Mouse (Mus musculus) forebrain, embryonic 15.5 days (tissue): ENCODE results near the gene Lrp1. TPM values are rescaled to one million over a fixed set of nuclear protein-coding genes. Genes with fewer than 3 reads are reported as not detected.

ENCODE experiments used
- ATAC-seq: fragments of 200-750 bp; cut with Nextera tagmentation; replicated peaks from 2 replicates; pipeline ENCODE4 v1.8.0; 2017; ENCODE audit warnings: mild to moderate bottlenecking, moderate TSS enrichment, moderate library complexity
- H3K27ac ChIP-seq: fragments of 300-500 bp; sonication (generic); replicated peaks from 2 replicates; pipeline ENCODE4 v1.5.1; 2015; ENCODE audit warnings: mild to moderate bottlenecking, inconsistent platforms
- H3K27me3 ChIP-seq: fragments of 300-500 bp; sonication (generic); 2 replicates; pipeline ENCODE4 v1.6.1; 2015; ENCODE audit warnings: inconsistent platforms
- H3K36me3 ChIP-seq: fragments of 300-500 bp; sonication (generic); 2 replicates; pipeline ENCODE4 v1.6.1; 2015; ENCODE audit warnings: mild to moderate bottlenecking, inconsistent platforms
- H3K4me1 ChIP-seq: fragments of 300-500 bp; sonication (generic); 2 replicates; pipeline ENCODE4 v1.6.1; 2015; ENCODE audit warnings: inconsistent platforms
- H3K4me2 ChIP-seq: fragments of 300-500 bp; sonication (generic); replicated peaks from 2 replicates; pipeline ENCODE4 v1.6.1; 2015; ENCODE audit warnings: mild to moderate bottlenecking, inconsistent platforms
- H3K4me3 ChIP-seq: fragments of 300-500 bp; sonication (generic); 2 replicates; pipeline ENCODE4 v1.5.1; 2015; ENCODE audit warnings: mild to moderate bottlenecking, inconsistent platforms
- H3K9ac ChIP-seq: fragments of 300-500 bp; sonication (generic); replicated peaks from 2 replicates; pipeline ENCODE4 v1.6.1; 2015; ENCODE audit warnings: mild to moderate bottlenecking, inconsistent platforms
- H3K9me3 ChIP-seq: fragments of 300-500 bp; sonication (generic); 2 replicates; pipeline ENCODE4 v1.6.1; 2016; ENCODE audit warnings: inconsistent platforms
- WGBS: fragments of 180-500 bp; shearing (Covaris S2); methylation state at CpG from one replicate; pipeline ENCODE4 v1.1.7; 2015; ENCODE audit warnings: mixed read lengths; 5-methylcytosine and 5-hydroxymethylcytosine counted together
- polyA plus RNA-seq: library from polyadenylated mRNA; unstranded; fragments of >200 nt; fragmentation: Nextera tagmentation; extraction: Ambion mirVana; gene quantifications from 2 replicates; pipeline ENCODE4 v1.2.1, GENCODE M21; 2015

The Lrp1 gene
- polyA plus RNA-seq, 1 experiment from 2014 or later = 93.1 TPM

DNA sequence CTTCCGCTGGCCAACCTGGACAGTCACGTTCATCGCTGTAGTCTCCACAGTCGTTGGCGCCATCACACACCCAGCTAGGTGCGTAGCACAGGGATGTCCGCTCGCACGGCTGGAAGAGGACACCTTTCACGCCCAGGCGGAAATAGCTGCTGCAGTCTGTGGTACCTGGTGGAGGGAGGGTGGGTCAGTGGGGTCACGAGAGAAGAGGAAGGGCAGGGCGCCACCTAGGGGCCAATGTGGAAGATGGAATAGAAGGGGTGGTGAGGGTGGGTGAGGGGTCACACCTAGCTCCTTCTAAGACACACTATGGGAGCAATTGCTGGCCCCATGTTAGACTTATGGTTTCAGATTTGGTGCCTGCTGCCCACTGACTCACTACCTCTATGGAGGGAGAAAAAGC is 63.6 kb downstream of the Lrp1 start:
- Histone ChIP-seq H3K4me3 (no peak overlapping the region), H3K4me1 (no peaks in the 10 kb centered on the region), H3K9ac (no peak overlapping the region), H3K9me3 (no peaks in the 10 kb centered on the region), H3K27ac (no peak overlapping the region), H3K36me3 (peaks cover 100% of the 10 kb centered on the region), H3K4me2 (no peak overlapping the region), H3K27me3 (no peaks in the 10 kb centered on the region)
- WGBS = 89% methylated on average over 13 of the region's 13 CpGs
- no peak for ATAC-seq

DNA sequence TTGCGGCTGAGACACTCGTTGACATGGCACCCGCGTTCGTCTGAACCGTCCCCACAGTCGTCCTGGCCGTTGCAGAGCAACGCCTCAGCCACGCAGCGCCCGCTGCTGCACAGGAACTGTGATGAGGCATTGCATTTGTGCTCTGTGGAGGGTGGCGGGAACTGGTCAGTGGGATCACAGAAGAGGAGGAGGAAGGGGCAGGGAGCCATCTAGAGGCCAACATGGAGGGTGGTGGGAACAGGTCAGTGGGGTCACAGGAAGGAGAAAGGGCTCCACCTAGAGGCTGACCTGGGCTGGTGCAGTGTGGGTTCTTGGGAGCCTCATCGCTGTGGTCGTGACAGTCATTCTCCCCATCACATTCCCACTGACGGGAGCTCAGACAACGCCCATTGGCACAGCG is 65.2 kb downstream of the Lrp1 start:
- H3K9me3 ChIP-seq = no peaks in the 10 kb centered on the region
- H3K27ac ChIP-seq = no peak overlapping the region
- no peak overlapping the region for H3K4me3 ChIP-seq
- no peaks in the 10 kb centered on the region for H3K27me3 ChIP-seq
- 65% methylated on average over 18 of the region's 18 CpGs for WGBS
- no peak for ATAC-seq
- H3K4me1 ChIP-seq = no peaks in the 10 kb centered on the region
- no peak overlapping the region for H3K4me2 ChIP-seq
- H3K36me3 ChIP-seq = peaks cover 98% of the 10 kb centered on the region
- no peak overlapping the region for H3K9ac ChIP-seq

DNA sequence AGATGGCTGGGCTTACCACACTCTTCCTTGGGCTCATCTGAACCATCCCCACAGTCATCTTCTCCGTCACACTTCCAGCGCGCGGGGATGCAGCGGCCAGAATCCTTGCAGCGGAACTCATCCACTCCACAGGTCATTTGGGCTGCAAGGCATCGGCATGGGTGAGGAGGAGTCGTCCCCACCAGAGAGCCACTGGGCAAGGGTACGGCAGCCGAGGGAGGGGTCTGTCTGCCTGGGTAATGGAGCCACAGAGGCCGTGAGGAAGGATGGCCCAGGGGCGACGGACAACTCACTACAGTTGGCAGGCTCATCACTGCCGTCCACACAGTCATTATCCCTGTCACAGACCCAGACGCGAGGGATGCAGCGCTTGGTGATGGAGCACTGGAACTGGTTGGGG is 71.1 kb downstream of the Lrp1 start:
- H3K27ac ChIP-seq = no peak overlapping the region
- H3K36me3 ChIP-seq = peaks cover 97% of the 10 kb centered on the region
- no peak overlapping the region for H3K9ac ChIP-seq
- no peaks in the 10 kb centered on the region for H3K9me3 ChIP-seq
- H3K4me2 ChIP-seq = no peak overlapping the region
- H3K4me1 ChIP-seq = no peaks in the 10 kb centered on the region
- no peak overlapping the region for H3K4me3 ChIP-seq
- WGBS = 91% methylated on average over 17 of the region's 17 CpGs
- ATAC-seq = no peak
- no peaks in the 10 kb centered on the region for H3K27me3 ChIP-seq

DNA sequence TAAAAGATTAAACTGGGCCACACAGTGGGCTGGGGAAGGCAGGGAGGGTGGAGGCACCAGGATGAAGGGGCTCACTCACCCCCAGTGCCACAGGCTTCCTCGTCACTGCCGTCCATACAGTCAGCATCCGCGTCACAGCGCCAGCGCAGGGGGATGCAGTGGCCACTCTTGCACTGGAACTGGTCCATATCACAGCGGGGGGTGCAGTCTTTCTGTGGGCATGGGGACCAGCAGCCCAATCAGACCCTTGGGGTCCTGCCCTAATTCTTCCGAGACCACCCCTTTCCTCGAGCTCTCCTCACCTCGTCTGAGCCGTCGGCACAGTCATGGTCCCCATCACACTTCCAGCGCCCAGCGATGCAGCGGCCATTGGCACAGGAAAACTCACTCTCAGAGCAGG is 72.7 kb downstream of the Lrp1 start:
- 91% methylated on average over 15 of the region's 15 CpGs for WGBS

DNA sequence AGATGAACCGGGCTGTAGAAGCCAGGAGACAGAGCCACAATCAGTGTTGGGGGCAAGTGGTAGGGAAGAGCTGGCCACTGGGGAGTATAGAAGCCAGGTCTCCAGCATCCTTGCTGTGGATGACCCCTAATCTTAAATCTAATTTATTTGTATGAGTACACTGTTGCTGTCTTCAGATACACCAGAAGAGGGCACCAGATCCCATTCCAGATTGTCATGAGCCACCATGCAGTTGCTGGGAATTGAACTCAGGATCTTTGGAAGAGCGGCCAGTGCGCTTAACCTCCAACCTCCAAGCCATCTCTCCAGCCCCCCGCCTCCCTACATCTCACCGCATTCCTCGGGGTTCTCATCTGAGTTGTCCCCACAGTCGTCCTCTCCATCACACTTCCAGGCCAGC is 74.4 kb downstream of the Lrp1 start:
- Histone ChIP-seq H3K27me3 (no peaks in the 10 kb centered on the region), H3K9me3 (no peaks in the 10 kb centered on the region), H3K36me3 (peaks cover 95% of the 10 kb centered on the region), H3K4me3 (no peak overlapping the region), H3K9ac (no peak overlapping the region), H3K4me1 (no peaks in the 10 kb centered on the region), H3K27ac (no peak overlapping the region), H3K4me2 (no peak overlapping the region)
- no peak for ATAC-seq
- WGBS = 93% methylated on average over 7 of the region's 7 CpGs

More for the DNA sequence above, 72.7 kb downstream of the Lrp1 start:
- H3K27ac ChIP-seq = no peak overlapping the region
- H3K4me1 ChIP-seq = no peaks in the 10 kb centered on the region
- no peaks in the 10 kb centered on the region for H3K9me3 ChIP-seq
- H3K27me3 ChIP-seq = no peaks in the 10 kb centered on the region
- no peak overlapping the region for H3K4me3 ChIP-seq
- peaks cover 95% of the 10 kb centered on the region for H3K36me3 ChIP-seq
- ATAC-seq = no peak
- H3K4me2 ChIP-seq = no peak overlapping the region
- no peak overlapping the region for H3K9ac ChIP-seq

DNA sequence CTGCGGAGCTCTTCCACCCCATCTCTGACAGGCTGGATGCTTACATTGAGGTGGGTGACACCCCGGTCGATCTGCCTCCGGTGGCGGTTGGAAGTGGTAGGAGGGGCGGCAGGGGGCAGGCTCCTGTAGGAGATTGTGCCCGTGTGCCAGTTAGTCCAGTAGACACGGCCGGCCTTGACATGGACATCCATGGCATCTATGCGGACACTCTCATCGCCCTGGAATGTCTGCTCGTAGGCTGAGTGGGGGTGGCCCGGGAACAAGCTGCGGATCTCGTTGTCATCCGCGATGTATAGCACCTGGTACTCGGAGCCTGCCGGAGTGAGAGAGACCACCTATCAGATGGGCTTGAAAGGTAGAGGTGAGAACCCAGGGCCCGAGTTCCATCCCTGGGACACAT is 76.6 kb downstream of the Lrp1 start:
- Histone ChIP-seq H3K4me2 (no peak overlapping the region), H3K27ac (no peak overlapping the region), H3K9ac (no peak overlapping the region), H3K27me3 (no peaks in the 10 kb centered on the region), H3K4me1 (no peaks in the 10 kb centered on the region), H3K4me3 (no peak overlapping the region), H3K9me3 (no peaks in the 10 kb centered on the region), H3K36me3 (peaks cover 95% of the 10 kb centered on the region)
- no peak for ATAC-seq
- WGBS = 94% methylated on average over 20 of the region's 20 CpGs

DNA sequence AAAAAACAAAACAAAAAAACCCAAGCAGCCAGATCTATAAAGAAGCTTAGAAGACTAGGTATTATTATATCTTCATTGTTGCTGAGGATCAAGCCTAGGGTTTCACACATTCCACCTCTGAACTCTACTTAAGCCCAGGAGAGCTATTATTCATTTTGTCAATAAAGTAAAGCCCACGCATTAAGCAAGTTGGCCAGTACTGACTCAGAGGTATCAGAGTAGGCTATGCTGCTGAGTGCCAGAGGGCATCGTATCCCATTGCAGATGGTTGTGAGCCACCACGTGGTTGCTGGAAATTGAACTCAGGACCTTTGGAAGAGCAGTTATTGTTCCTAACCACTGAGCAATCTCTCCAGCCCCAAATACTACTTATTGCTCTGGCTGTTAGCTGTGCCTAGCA is 77.0 kb downstream of the Lrp1 start:
- ATAC-seq = no peak
- H3K4me2 ChIP-seq = no peak overlapping the region
- no peaks in the 10 kb centered on the region for H3K9me3 ChIP-seq
- peaks cover 95% of the 10 kb centered on the region for H3K36me3 ChIP-seq
- no peak overlapping the region for H3K4me3 ChIP-seq
- no peaks in the 10 kb centered on the region for H3K4me1 ChIP-seq
- H3K27me3 ChIP-seq = no peaks in the 10 kb centered on the region
- H3K27ac ChIP-seq = no peak overlapping the region
- 83% methylated on average over 3 of the region's 3 CpGs for WGBS
- no peak overlapping the region for H3K9ac ChIP-seq

DNA sequence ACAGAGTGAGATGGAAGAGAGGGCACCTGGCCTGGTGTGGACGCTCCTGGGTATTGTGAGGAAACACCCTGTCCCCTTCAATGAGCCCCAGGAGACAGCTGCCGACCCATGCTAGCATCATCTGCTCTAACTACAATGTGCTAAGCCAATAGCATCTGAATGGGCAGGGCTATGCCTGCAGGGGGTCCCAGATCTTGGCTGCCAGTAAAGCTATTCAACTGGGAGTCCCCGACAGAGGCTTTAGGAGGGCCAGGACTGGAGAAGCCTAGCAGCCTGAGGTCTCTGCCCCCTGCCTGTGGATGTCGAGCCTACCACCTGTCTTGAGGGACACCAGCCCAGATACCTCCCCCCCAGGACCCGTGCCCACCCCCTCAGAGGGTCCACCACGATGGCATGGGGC is 78.2 kb downstream of the Lrp1 start:
- H3K27ac ChIP-seq = no peak overlapping the region
- no peak for ATAC-seq

DNA sequence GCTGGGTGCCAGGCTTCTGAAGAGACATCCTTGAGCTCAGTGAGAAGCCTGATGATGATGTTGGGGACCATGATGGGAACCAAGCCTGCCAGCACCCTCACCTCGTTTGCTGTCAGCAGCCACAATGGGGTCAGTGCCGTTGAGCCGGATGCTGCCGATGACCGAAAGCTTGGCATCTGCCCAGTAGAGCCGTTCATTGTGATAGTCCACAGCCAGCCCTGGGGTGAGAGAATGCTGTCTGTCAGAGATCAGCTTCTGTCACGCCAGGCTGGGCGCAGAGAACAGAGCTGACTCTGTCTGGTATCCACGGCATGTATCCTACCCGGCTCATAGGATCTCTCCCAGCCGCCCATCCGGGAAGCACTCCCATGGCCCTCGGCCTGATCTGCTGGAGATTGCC is 78.9 kb downstream of the Lrp1 start:
- ATAC-seq = no peak
- no peaks in the 10 kb centered on the region for H3K9me3 ChIP-seq
- no peak overlapping the region for H3K27ac ChIP-seq
- no peak overlapping the region for H3K9ac ChIP-seq
- H3K27me3 ChIP-seq = no peaks in the 10 kb centered on the region
- peaks cover 84% of the 10 kb centered on the region for H3K36me3 ChIP-seq
- 66% methylated on average over 13 of the region's 13 CpGs for WGBS
- peaks cover 5% of the 10 kb centered on the region for H3K4me1 ChIP-seq
- H3K4me3 ChIP-seq = no peak overlapping the region
- no peak overlapping the region for H3K4me2 ChIP-seq

More for the DNA sequence above, 78.2 kb downstream of the Lrp1 start:
- Histone ChIP-seq H3K4me2 (no peak overlapping the region), H3K36me3 (peaks cover 90% of the 10 kb centered on the region), H3K4me3 (no peak overlapping the region), H3K9ac (no peak overlapping the region), H3K27me3 (no peaks in the 10 kb centered on the region), H3K4me1 (peaks cover 2% of the 10 kb centered on the region), H3K9me3 (no peaks in the 10 kb centered on the region)
- 42% methylated on average over 6 of the region's 6 CpGs for WGBS

DNA sequence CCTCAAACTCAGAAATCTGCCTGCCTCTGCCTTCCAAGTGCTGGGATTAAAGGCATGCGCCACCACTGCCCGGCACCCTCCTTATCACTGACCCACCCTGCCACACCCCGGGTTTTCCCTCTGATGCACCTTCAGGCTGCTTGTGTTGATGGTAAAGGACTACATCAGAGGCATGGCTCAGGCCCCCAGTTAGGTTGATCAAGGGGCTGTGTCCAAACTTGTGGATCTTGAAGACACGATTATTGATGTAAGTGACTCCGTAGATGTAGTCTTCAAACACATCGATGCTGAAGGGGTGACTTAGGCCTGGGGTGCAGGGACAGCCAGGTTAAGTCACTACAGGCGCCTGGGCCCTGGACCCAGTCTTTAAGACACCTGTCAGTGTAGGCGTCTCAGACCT is 79.4 kb downstream of the Lrp1 start:
- H3K4me2 ChIP-seq = no peak overlapping the region
- 96% methylated on average over 8 of the region's 8 CpGs for WGBS
- H3K27ac ChIP-seq = no peak overlapping the region
- ATAC-seq = no peak
- no peaks in the 10 kb centered on the region for H3K9me3 ChIP-seq
- peaks cover 11% of the 10 kb centered on the region for H3K4me1 ChIP-seq
- no peak overlapping the region for H3K9ac ChIP-seq
- H3K4me3 ChIP-seq = no peak overlapping the region
- H3K27me3 ChIP-seq = no peaks in the 10 kb centered on the region
- H3K36me3 ChIP-seq = peaks cover 78% of the 10 kb centered on the region

DNA sequence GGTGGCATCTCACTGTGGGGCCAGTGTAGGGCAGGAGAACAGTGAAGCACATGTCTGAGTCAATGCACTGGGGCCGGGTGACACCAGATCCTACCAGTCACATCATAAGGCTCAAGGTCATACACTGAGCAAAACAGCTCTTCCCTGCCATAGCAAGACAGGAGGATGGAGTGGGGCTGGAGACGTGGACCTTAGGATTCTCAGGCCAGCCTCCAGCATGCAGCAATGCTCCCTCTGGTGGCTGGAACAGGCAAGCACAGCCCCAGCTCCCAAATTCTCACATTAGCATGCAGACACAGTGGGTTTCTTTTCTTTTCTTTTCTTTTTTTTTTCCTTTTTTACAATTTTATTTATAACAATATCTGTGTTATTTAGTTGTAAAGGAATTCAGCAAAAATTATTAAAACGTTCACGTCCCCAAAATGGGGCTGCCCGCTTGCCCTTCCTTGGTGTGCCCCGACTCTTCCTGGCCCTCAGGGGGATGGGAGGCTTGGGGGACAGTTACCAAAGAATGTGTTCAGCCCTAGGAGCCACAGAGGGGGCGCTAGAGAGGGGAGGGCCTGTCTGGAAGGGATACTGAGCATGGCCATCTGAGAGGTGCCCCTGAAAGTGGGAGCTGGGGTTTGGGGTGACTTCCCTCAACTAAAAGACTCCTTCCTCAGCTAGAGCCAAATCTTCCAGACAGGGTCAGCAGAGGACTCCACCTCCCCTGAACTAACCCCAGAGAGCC is 82.9 kb downstream of the Lrp1 start:
- H3K4me2 ChIP-seq = no peak overlapping the region
- ATAC-seq = peak; percentile 23; the same call in 1 of the 2 replicates
- H3K4me3 ChIP-seq = no peak overlapping the region
- peaks cover 42% of the 10 kb centered on the region for H3K4me1 ChIP-seq
- H3K36me3 ChIP-seq = peaks cover 45% of the 10 kb centered on the region
- peaks cover 28% of the 10 kb centered on the region for H3K27me3 ChIP-seq
- peak overlapping the region; percentile 56 for H3K27ac ChIP-seq
- no peak overlapping the region for H3K9ac ChIP-seq
- no peaks in the 10 kb centered on the region for H3K9me3 ChIP-seq
- 22% methylated on average over 7 of the region's 7 CpGs for WGBS

DNA sequence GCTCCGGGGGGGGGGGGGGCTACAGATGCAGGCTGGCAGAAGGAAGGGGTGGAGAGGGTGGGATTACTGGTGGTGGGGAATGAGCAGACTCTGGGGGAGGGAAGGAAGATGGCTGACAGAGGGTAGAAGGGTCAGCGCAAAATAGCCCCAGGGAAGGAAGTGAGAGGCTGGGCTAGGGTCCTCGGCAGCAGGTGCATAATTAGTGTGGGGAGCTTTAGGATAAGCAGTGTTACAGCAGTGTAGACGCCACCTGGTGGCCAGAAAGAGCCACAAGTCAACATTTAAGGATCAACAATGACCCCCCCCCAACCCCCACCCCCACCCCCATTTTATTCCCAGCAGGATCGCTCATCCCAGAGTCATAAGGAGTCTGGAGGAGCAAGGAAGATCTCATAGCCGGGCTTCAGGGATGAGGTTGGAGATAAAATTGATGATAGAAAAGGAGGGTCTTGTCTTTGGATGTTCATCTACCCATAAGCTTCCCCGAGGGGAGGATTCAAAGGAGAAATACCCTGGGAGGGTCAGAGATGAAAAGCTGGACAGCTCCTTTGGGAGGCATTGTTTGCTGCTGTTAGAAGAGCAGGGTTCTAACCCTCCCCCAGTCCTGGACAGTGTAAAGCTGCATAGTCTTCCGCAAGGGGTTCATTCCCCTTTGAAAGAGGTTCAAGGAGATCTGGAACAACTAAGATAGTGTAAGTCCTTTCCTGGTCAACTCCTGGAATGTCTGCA is 84.2 kb downstream of the Lrp1 start:
- peak; percentile 51 for ATAC-seq
- Histone ChIP-seq H3K27me3 (peaks cover 41% of the 10 kb centered on the region), H3K9ac (no peak overlapping the region), H3K4me1 (peaks cover 42% of the 10 kb centered on the region), H3K4me3 (no peak overlapping the region), H3K36me3 (peaks cover 33% of the 10 kb centered on the region), H3K4me2 (0 out of 2 replicates have a peak overlapping the region, but pooled peaks have one; percentile 14), H3K27ac (peak overlapping the region; percentile 43; the same call in 1 of the 2 replicates), H3K9me3 (no peaks in the 10 kb centered on the region)
- WGBS = 11% methylated on average over 8 of the region's 8 CpGs
